Mouse (Mus musculus): ENCODE results near the gene Adck2.

- TF ChIP-seq POLR2A (IDR thresholded peaks at IDR 0.05; ENCODE audit: extremely low read depth, insufficient read depth, low read length) (no peak), CTCF (IDR thresholded peaks at IDR 0.05; ENCODE audit: extremely low read depth, insufficient read depth, low read length) (no peak)
Observed at GRCm38 (mm10) chr6:39551981-39552636, 21.6 kb upstream of the Adck2 start.
